Mouse (Mus musculus) brown adipose tissue, adult 24 weeks (tissue): ENCODE measurements around the gene Ugt2b5. TPM values are rescaled to one million over a fixed set of nuclear protein-coding genes. Genes with fewer than 3 reads are reported as not detected.
"Not testable (repeated sequence)": the region's sequence is repeated elsewhere in the genome, so short reads cannot be mapped to it uniquely, and the experiment has no call there.

ENCODE experiments used
- H3K27ac ChIP-seq: fragments of 200-500 bp; replicated peaks from 2 replicates; pipeline ENCODE4 v1.5.1; 2012; ENCODE audit warnings: low read depth, mild to moderate bottlenecking, low read length
- H3K4me1 ChIP-seq: fragments of 200-500 bp; 2 replicates; pipeline ENCODE4 v1.6.1; 2012; ENCODE audit warnings: low read length, mixed read lengths; ENCODE audit not compliant: control insufficient read depth, insufficient read depth, insufficient read length
- H3K4me3 ChIP-seq: fragments of 200-500 bp; 2 replicates; pipeline ENCODE4 v1.5.1; 2012; ENCODE audit warnings: low read depth, mild to moderate bottlenecking, low read length, moderate library complexity; ENCODE audit not compliant: insufficient read depth
- polyA plus RNA-seq: library from polyadenylated mRNA; stranded (reverse); fragments of >200 nt; gene quantifications from 2 replicates; pipeline ENCODE4 v1.2.4, GENCODE M21; 2012; ENCODE audit not compliant: missing spikeins, insufficient read depth, insufficient read length

The Ugt2b5 gene
- polyA plus RNA-seq: not detected in 2 replicates

DNA sequence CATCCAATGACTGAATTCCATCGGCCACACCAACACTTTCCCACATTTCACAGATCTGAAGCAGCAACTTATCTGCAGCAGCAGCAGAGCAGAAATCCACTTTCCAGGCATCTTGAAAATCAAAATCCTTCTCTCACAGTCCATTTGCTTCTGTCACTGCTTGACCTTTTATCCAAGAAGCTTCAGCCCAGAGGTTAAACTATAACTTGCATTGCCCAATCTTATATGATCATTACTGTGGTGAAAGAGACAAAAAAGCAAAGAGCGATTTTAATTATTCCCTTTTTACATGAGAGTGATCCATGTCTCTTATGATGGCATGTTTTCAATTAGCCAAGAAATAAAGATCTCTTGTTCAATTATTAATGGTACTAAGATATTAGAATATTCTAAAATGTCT is at the start of gene Ugt2b5:
Gene Ugt2b5, minus strand, starts transcription at position 123 of the 400 bp plus-strand sequence.
- not testable (repeated sequence) for H3K27ac ChIP-seq, H3K4me3 ChIP-seq, H3K4me1 ChIP-seq

DNA sequence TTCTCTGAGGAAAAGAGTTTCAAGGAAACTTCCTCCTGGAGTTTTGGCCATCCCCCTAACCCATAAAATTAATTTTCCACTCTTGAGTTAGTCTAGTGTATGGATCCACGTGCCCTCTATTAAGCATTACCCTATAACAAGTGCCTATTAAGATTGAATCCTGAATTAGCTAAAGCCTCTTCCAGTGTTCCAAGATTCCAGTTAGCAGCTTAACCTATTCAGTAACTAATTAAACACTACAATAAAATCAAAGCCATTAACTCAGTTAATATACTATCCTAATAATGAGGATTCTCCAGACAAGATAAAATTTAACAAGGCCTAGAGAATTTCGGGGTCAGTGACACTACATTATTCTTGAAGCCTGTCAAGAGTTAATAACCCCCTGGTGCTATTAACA is 35.7 kb upstream of the Ugt2b5 start:
- H3K27ac ChIP-seq, H3K4me3 ChIP-seq, H3K4me1 ChIP-seq: not testable (repeated sequence)

DNA sequence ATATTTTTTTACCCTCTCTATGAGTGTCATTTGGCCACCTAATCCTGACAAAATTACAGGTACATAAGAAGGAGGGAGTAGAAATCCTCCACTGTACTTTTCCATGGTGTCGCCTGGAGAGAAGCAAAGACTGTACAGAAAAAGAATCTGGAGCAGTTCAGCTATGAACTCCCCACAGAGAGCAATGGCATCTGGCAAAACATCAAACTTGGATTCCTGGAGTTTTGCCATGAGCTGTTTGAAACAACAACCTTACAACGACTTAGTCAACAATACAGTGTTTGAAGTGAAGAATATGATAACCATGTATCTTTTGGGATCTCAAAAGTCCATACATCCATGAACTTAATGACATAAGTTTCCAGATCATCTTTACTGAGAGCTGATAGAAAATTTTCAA is 34.6 kb upstream of the Ugt2b5 start:
- no peak overlapping the region for H3K27ac ChIP-seq
- no peaks in the 10 kb centered on the region for H3K4me1 ChIP-seq
- H3K4me3 ChIP-seq: no peak overlapping the region

DNA sequence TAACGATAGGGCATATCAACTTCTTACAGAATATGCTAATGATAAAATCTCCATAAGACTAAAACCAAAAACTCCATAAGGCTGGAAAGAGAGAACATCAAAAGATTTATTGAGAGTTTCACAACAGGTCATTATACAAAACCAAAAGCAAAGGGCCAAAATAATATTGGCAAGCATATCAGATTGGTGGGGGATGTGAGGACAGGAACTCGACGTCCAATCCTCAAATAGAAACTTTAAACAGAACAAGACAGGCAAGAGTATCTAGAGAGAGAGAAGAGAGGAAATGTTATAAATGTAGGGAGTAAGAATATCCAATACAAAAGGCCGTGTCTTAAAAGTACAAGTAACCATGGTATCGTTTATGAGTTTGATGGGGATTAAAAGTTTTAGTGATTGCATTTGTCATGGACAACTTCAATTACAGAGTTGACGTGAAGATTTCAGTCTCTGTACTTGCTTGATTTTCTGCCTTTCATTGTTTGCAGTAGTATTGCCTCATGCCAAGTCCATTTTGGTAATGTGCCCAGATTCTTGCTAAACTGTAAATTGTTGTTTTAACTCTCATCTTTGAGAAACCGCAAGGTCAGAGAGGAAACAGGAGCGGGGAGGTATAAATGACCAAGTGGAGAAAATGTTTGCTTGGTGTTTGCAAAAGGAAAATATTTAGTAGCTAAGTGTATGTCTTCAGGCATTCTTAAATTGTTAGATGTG is 7.8 kb upstream of the Ugt2b5 start:
- H3K4me3 ChIP-seq: no peak overlapping the region
- H3K4me1 ChIP-seq: no peaks in the 10 kb centered on the region
- no peak overlapping the region for H3K27ac ChIP-seq

- Histone ChIP-seq H3K4me3 (no peak overlapping the region), H3K4me1 (no peaks in the 10 kb centered on the region)
Measured at GRCm38 (mm10) chr5:87142865-87143456, 2.8 kb upstream of the Ugt2b5 start.

DNA sequence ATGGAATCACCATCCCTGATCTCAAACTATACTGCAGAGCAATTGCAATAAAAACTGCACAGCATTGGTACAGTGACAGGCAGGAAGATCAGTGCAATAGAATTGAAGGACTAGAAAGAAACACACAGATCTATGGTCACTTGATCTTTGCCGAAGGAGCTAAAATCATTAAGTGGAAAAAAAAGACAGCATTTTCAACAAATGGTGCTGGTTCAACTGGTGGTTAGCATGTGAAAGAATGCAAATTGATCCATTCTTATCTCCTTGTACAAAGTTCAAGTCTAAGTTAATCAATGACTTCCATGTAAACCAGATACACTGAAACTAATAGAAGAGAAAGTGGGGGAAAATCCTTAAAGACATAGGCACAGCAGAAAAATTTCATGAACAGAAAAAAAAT is 36.4 kb downstream of the Ugt2b5 start:
- not testable (repeated sequence) for H3K4me3 ChIP-seq, H3K4me1 ChIP-seq

More at GRCm38 (mm10) chr5:87142865-87143456, 2.8 kb upstream of the Ugt2b5 start:
- no peak overlapping the region for H3K27ac ChIP-seq

GRCm38 (mm10) chr5:87092346-87093027 is 47.6 kb downstream of the Ugt2b5 start, which contains the start of gene Ugt2b36:
Gene Ugt2b36 (minus strand): TSS chr5:87092555.
- H3K4me1 ChIP-seq: no peaks in the 10 kb centered on the region
- no peak within 1 kb of the TSS for H3K27ac ChIP-seq
- H3K4me3 ChIP-seq: no peak within 1 kb of the TSS

More for the DNA sequence above, 36.4 kb downstream of the Ugt2b5 start:
- H3K27ac ChIP-seq: not testable (repeated sequence)

DNA sequence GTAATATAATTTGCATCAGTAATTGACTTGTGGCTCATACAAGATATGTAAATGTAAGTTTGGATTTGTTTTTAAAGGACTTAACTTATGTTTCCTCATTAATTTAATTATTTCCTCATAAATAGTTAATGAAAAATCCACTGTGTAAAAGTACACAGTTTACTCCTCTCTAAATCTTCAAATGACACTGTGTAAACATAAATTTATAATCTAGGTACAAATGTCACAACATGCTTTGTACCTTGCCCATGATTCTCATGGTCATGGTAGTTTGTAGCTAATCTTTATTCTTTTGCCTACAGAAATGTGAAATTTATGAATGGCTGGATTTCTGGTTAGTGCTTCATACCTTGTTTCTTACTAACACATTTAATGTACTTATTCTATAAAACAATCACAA is 49.0 kb downstream of the Ugt2b5 start:
- Histone ChIP-seq H3K27ac (no peak overlapping the region), H3K4me3 (no peak overlapping the region), H3K4me1 (no peaks in the 10 kb centered on the region)

- no peaks in the 10 kb centered on the region for H3K4me1 ChIP-seq
- H3K4me3 ChIP-seq: no peak overlapping the region
- H3K27ac ChIP-seq: no peak overlapping the region
Measured at GRCm38 (mm10) chr5:87089264-87089663, 50.9 kb downstream of the Ugt2b5 start.

GRCm38 (mm10) chr5:87086269-87086668 is 53.8 kb downstream of the Ugt2b5 start:
- Histone ChIP-seq H3K4me3 (no peak overlapping the region), H3K27ac (no peak overlapping the region), H3K4me1 (no peaks in the 10 kb centered on the region)

Other genes starting within 250 kb of the Ugt2b5 start
- not detected in 2 replicates for gene Ugt2b34, start 233.4 kb downstream of the Ugt2b5 start, polyA plus RNA-seq
- not detected in 2 replicates for gene Ugt2b1, start 213.8 kb downstream of the Ugt2b5 start, polyA plus RNA-seq
- gene Ugt2b35, start 139.5 kb downstream of the Ugt2b5 start, polyA plus RNA-seq: not detected in 2 replicates
- not detected in 2 replicates for gene Ugt2b36, start 47.8 kb downstream of the Ugt2b5 start, polyA plus RNA-seq
- not detected in 2 replicates for gene Ugt2b37, start 114.5 kb upstream of the Ugt2b5 start, polyA plus RNA-seq
- gene Ugt2a3, start 196.9 kb upstream of the Ugt2b5 start, polyA plus RNA-seq: not detected in 2 replicates